Mouse (Mus musculus): ENCODE results near the gene Il2rg.

Il2rg gene

DNA sequence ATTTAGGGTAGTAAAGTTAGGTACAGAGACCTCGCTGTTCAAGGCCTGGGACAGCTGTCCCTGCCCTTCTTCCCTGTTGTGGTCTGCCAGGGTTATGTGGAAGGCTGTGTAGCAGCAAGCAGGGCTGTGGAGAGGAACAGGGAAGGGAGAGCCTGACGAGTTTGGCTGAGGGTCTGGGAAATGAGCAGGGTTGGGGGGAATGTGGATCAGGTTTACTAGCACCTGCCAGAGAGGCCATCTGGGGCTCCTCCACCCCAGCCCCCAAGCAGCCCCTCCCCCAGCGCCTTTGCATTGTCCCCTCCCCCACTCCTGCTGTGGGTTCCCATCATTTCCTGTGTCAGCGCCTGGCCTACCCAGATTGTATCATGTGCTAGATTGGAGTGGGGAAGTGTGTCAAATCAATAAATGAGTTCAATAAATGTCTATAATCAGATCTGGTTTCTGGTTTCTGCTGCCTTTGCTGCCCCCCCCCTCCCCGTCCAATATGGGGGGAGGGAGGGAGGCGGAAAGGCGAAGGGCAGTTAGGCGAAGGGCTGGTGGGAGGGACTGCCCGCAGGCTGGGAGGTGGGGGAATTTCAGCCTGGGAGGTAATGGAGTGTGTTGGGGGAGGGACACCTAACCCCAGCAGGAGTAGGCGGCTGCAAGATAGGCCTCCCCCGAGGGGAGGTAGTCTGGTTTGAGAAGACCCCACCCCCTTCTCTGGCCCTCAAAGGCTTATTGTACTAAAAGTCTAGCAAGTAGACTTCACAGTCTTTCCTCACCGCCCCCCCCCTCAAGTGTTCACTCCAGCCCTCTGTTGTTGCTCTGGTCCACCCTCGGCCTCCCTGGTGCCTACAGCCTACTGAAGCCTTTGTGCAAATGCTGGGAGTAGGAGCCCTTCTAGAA, 7.4 kb downstream of the Il2rg start:
- peak; percentile 44 for DNase-seq (ENCODE audit: low read depth, low spot score)

DNA sequence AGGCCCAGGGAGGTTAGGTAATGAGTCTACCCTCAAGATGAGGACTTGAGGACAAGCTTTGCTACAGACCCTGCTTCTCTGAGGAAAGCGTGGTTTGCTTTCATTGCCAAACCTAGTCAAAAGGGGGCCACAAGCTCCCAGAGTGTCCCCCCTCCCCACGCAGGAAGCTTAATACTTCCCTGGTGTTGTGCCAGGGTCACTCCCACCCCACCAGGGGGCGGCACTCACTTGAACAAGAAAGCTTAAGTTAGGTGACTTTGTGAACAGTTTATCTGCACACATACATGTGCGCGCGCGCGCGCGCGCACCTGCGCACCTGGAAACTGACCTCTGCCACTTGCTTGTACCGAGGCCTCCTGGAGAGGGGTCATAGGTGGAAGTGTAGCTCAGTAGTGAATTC, 11.5 kb downstream of the Il2rg start:
- no peak for DNase-seq (ENCODE audit: low read depth, low spot score)

DNA sequence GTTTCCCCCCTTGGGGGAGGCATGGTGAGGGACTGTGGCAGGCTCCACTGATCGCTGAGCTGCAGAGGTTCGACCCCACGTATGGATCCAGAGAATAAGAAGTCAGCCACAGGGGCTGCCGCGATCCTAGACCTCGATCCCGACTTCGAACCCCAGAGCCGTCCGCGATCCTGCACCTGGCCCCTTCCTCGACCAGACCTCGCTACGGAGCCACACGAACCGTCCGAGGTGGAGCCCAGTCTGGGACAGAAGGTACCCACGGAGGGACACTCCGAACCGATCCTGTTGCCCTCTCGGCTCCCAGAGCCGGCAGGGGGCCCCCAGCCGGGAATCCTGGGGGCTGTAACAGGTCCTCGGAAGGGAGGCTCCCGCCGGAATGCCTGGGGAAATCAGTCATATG, 13.3 kb downstream of the Il2rg start:
- DNase-seq (ENCODE audit: low read depth, low spot score), result no peak

GRCm38 (mm10) chrX:101253952-101254729, 13.9 kb downstream of the Il2rg start, which contains the start of gene Foxo4:
TSS of gene Foxo4 (plus strand) at chrX:101254528.
- peak; percentile 84 for DNase-seq (ENCODE audit: low read depth, low spot score)

- DNase-seq (ENCODE audit: low read depth, low spot score), result no peak
These were observed 23.0 kb downstream of the Il2rg start for GRCm38 (mm10) chrX:101245011-101245410.

DNA sequence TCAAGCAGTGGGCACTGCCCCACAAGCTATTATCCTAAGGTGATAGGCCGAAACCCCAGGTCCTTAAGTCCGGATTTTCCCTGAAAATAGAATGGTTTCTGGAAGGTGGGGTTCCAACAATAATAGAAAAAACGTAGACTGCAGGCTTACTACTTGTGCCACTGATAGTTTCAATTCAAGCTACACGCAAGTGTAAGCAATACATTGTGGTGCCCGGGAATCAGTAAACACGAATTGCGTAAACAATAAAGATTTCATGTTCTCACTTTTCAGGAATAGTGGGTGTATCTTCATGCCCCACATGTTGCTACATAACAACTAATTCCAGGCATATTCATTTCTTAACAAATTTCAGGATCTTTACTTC, 45.3 kb downstream of the Il2rg start:
- no peak for DNase-seq (ENCODE audit: low read depth, low spot score)

GRCm38 (mm10) chrX:101221834-101222795, 45.9 kb downstream of the Il2rg start, which contains the start of gene Snx12:
TSS of gene Snx12 (minus strand) at chrX:101222563.
- DNase-seq (ENCODE audit: low read depth, low spot score), result peak; percentile 78

All from embryo, embryonic 11.5 days (tissue).